Mouse (Mus musculus): ENCODE measurements around the gene Loxl3.
A peak's percentile ranks its signal among the peaks of the same experiment; 100 is the strongest.

Loxl3 gene

GRCm38 (mm10) chr6:83033249-83034185 lies at the start of gene Loxl3, which contains the start of gene Dok1:
Loxl3 (plus strand) TSS chr6:83034173.
Dok1 (minus strand) TSS chr6:83033471.
- peak; percentile 77 for DNase-seq (ENCODE audit: low spot score)

DNA sequence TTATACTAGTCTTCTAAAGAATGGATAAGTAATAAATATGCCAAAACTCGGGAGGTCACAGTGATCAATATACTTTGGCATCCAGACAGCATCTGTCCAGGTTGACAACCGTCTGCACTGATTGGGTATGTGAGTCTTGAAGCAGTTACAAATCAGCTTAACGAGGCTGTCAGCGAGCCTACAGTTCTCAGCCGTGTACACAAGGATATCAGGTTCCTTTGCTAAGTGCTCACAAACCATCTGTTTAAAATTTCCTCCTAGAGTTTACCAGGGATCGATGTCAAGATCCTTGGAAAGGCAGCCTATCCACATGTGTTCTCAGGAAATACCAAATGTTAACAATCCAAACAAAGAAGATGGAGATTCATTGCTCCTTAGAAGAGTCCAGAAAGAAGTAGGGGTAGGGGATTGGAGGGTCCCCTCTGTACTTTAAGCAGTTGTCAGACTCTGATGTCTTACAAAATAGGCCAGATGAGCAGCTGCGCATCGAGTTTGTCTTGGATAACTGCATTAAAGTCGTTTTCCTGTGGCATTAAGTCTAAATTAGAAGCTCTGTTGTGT lies 46.5 kb upstream of the Loxl3 start:
- DNase-seq (ENCODE audit: low spot score), result no peak

DNA sequence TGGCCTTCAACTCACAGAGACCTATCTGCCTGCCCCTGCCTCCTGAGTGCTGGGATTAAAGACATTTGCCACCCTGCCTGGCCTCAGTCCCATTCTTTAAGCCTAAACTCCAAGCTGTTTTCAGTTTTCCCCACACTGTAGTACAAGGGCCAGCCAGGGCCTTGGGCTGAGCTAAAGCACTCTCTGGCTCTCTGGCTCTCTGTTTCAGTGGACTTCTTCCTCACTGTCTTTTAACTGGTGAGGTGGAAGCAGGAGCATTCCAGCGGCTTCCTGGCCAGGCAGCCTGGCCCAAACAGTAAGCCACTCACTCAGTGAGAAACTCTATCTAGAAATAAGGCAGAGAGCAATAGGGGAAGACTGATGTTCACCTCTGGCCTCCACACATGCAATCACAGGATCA lies 40.3 kb upstream of the Loxl3 start:
- DNase-seq (ENCODE audit: low spot score), result no peak

- no peak for DNase-seq (ENCODE audit: low spot score)
Measured at GRCm38 (mm10) chr6:82994372-82994771, 39.6 kb upstream of the Loxl3 start.

DNA sequence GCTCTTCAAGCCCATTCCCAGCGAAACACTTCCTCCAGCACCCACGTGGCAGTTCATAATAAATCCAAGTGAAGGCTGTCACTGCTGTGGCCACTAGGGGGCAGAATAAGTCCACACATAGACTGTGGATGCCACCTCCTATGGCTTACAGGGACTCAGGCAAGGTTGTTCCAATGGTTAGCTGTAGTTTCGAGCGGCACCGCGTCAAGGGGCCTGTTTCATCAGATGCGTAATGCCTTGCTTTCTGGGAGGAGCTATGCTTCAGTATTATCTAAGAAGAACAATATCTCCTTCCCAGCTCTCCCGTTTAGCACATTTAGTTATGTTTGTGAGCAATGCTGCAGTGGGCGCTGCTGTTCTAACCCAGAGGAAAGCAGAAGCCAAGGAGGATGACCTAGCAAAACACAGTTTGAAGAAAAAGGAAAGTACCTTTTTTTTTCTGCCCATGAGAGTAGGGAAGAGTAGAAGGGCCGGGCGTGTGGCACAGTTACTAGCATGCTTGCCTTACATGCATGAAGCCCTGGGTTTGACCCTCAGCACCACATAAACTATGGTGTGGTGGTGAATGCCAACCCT lies 37.1 kb upstream of the Loxl3 start:
- DNase-seq (ENCODE audit: low spot score), result peak; percentile 99

DNA sequence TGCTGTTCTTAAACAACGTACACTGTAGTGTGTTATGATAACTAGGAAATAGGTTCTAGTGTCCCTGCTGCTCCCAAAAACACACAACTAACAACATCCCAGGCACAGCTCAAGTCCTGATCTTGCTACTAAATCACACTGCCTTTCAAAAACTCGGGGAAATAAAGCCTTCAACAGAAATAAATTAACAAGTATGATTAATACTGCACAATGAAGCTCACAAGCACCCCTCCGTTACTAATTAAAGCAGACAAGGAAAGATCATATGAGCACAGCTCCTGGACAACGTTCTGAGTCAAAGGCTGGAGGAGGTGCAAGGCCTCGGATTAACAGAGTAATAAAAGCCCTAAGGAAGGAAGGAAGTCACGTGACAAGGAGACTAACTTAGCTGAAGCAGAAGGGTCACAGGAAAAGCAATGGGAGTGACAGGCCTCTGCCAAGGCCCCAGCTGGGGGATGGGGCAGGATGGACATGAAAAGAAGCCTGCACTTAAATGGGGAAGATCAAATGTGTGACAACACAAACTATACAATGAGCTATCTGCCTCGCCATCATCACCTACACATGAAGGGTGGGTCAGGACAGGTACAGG lies 36.4 kb upstream of the Loxl3 start:
- DNase-seq (ENCODE audit: low spot score), result peak; percentile 23

- DNase-seq (ENCODE audit: low spot score), result no peak
Measured at GRCm38 (mm10) chr6:82998326-82998725, 35.6 kb upstream of the Loxl3 start.

DNA sequence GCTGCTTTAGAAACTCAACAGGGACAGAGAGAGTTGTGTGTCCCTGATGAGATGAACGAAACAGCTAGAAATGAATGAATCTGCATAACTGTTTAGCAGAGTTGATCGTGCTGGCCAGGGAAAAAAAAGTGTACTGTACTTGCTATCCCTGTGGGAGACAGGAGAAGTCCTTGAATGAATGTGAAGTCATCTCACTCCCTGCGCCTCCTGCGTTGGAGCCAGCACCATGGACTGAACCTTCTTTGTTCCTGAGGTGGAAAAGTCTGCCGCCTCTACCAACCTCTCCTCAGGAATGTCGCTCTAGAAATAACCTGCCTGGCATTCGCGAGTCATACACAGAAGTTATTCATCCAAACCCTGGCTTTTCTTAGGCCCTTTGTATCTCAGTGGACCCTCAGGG lies 34.0 kb upstream of the Loxl3 start:
- no peak for DNase-seq (ENCODE audit: low spot score)

DNA sequence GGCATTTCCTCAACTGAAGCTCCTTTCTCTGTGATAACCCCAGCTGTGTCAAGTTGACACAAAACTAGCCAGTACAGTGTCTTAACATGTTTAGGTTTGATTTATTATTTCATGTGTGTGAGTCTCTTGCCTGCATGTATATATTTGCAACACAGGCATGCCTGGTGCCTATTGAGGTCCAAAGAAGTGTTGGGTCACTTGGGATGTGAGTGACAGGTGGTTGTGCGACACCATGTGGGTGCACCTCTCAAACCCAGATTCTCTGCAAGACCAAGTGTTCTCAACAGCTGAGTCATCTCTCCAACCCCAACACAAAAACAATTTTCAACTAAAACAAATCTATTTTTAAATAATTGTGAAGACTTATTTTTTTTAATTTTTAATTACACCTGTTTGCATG lies 30.9 kb upstream of the Loxl3 start:
- DNase-seq (ENCODE audit: low spot score), result no peak

DNA sequence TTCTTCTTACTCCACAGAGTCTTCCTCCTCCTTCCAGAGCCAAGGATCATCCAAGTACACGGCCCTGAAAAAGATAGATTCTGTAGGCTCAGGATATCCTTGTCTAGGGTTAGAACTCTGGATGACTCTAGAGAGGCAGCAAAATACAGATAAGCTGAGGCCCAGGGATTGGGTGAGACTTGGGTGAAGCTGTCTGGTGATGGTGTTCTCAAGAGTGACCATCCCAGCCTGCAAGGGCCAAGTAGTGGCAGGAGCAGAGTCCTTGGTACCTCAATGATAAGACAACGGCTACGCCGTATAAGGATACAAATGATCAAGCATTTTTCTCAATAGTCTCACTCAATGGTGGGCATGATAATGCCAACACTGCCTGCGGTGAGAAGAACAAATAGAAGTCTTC lies 30.1 kb upstream of the Loxl3 start:
- no peak for DNase-seq (ENCODE audit: low spot score)

DNA sequence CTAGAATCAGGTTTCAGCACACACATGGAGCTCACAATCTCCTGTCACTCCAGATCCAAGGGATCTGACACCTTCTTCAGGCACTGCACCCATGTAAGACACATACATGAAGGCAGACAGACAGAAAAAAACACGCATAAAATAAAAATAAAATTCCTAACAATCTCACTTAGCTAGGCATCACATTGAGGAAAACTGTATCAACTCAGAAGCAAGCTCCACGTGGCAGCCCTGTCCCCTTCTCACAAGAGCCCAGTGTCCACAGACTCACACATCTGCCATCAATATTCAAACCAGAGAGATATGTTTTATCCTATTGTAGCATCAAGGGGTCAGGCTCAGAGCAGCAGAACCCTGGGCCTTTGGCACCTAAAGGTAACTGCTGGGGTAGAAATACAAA lies 29.7 kb upstream of the Loxl3 start:
- no peak for DNase-seq (ENCODE audit: low spot score)

DNA sequence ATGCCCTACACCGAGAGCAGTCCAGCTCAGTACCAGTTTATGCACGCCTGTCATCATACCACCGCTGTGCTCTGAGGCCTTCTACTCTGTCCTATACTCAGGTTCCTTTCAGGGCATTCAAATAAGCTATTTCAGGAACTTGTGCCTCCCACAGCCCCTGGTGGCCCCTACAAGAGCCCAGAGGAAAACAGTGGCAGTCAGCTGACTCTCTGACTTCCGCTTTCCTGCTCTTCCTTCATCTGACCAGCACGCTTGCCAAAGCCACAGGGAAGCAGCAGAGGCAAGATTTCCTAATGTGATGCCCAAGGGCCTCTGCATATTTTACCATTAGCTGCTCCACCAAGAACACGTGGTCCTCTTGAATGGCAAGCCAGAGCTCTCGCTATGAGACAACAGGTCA lies 29.1 kb upstream of the Loxl3 start:
- DNase-seq (ENCODE audit: low spot score), result peak; percentile 56

- no peak for DNase-seq (ENCODE audit: low spot score)
Measured at GRCm38 (mm10) chr6:83005444-83006011, 28.4 kb upstream of the Loxl3 start.

DNA sequence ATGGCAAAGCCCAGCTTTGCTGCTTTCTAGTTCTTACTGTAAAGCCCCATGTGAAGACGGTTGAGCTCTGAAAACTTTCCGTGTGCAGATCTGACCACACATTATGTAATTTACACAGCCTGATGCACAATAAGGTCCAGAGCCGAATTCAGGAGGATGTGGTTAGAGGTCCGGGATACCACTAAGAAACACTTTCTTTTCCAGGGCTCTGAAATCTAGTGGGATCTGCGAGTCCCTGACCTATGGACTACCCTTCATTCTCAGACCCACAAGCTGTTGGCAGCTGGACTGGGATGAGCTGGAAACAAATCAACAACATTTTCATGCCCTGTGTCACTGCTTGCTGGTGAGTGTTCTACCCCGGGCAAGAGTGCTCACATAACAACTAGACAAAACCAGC lies 27.9 kb upstream of the Loxl3 start:
- peak; percentile 65 for DNase-seq (ENCODE audit: low spot score)

GRCm38 (mm10) chr6:83008659-83009058 lies 25.3 kb upstream of the Loxl3 start:
- no peak for DNase-seq (ENCODE audit: low spot score)

GRCm38 (mm10) chr6:83010010-83010409 lies 24.0 kb upstream of the Loxl3 start:
- no peak for DNase-seq (ENCODE audit: low spot score)

GRCm38 (mm10) chr6:83011255-83011654 lies 22.7 kb upstream of the Loxl3 start:
- no peak for DNase-seq (ENCODE audit: low spot score)

GRCm38 (mm10) chr6:83011756-83012155 lies 22.2 kb upstream of the Loxl3 start:
- no peak for DNase-seq (ENCODE audit: low spot score)

DNA sequence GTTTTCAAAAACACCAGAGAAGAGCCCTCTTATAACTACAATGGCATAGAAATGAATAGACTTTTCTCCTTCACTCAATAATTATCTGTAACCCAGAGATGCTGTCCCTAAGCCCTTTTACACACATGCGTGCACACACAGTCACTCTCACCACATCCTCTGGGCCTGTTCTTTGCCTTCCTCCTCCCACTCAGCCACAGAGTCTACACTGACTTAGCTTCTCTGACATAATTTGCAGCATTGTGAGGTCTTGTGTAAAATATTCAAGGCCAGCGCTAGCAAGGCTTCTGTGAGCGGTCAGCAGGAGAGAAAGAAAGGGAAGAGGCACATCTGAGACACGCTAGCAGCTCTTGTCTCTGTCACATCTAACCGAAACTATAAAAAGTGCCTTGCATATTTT lies 20.5 kb upstream of the Loxl3 start:
- peak; percentile 24 for DNase-seq (ENCODE audit: low spot score)

- DNase-seq (ENCODE audit: low spot score), result peak; percentile 60
Measured at GRCm38 (mm10) chr6:83014482-83015466, 19.2 kb upstream of the Loxl3 start.

DNA sequence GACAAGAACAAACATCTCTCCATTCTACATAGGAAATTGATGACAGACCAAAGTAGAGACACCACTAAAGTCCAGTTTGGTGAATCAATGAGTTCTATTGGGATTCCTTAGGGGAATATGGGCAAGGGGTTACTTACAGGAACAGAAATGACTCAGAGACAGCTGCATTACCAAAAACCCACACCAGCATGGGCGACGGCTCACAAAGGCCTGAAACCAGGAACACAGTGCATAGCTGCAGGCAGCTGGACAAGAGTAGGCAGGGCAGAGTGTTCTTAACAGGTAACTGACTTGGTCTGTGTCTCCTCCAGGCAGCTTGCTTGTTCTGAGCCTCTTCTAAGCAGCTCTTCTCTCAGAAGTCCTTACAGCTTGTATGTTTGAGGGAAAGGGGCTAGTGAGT lies 18.2 kb upstream of the Loxl3 start:
- DNase-seq (ENCODE audit: low spot score), result peak; percentile 25
